In the genomic region with DNA sequence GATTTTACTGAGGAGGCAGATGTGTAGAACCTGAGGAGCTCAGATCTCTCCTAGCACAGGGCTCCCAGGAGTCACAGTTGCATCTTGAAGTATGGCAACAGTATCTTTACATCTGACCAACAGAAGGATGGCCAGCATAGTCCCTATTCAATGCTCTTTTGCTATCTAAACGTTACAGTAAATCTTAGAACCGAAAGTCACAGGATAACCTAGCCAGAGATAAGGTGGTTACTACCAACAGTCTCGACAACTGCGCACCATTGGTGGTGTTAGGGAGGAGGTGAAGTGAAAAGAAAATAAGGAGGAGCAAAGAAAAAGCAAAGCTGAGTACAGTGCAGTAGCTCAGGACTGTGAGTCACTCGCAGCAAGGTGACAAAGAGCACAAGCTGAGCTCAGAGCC, we compare ENCODE assay signal across 13 mouse cellular contexts.
"Had no signal": no experiment of that assay in that cellular context is flagged by ENCODE, and none has a peak within 500 bp of the region (broad histone marks: within the 10 kb centered on the region; RNA-seq: fewer than 3 reads in every experiment).

No protein-coding gene starts in this region.

- H3K4me2 ChIP-seq: limb, embryonic 13.5 days; midbrain, embryonic 11.5 days; midbrain, embryonic 15.5 days; neural tube, embryonic 12.5 days had no signal

- ATAC-seq: midbrain, embryonic 15.5 days had no signal

- H3K27me3 ChIP-seq: limb, embryonic 13.5 days; midbrain, embryonic 15.5 days; neural tube, embryonic 12.5 days had no signal

- H3K4me3 ChIP-seq: limb, embryonic 13.5 days; midbrain, embryonic 15.5 days; neural tube, embryonic 12.5 days had no signal

- H3K9me3 ChIP-seq: limb, embryonic 13.5 days; midbrain, embryonic 15.5 days; neural tube, embryonic 12.5 days had no signal

- H3K9ac ChIP-seq: limb, embryonic 13.5 days; midbrain, embryonic 15.5 days; neural tube, embryonic 12.5 days had no signal

- H3K4me1 ChIP-seq: limb, embryonic 13.5 days; midbrain, embryonic 15.5 days; neural tube, embryonic 12.5 days had no signal

- H3K27ac ChIP-seq: limb, embryonic 13.5 days; midbrain, embryonic 15.5 days; neural tube, embryonic 12.5 days had no signal

- DNase-seq: kidney, adult 18-20 months; kidney, postnatal 10 days; left cerebral cortex, postnatal 4 days; lung, adult 18-20 months; retina, postnatal 1 day; right cerebral cortex, postnatal 4 days; spleen, adult 18-20 months; thymus, adult 18-20 months; thymus, postnatal 14 days had no signal
